Mouse (Mus musculus) limb, embryonic 14.5 days (tissue): ENCODE measurements around the gene Rcsd1. TPM values are rescaled to one million over a fixed set of nuclear protein-coding genes. Genes with fewer than 3 reads are reported as not detected.
A peak's percentile ranks its signal among the peaks of the same experiment; 100 is the strongest.

Source experiments
- ATAC-seq: fragments of 200-750 bp; cut with Nextera tagmentation; 2 replicates; pipeline ENCODE4 v1.8.0; 2017; ENCODE audit warnings: low read depth, moderate number of reproducible peaks, moderate TSS enrichment; ENCODE audit not compliant: low FRiP score
- DNase-seq: peaks from one replicate; pipeline ENCODE4 v3.0.0-alpha.2; 2015; ENCODE audit warnings: low spot score
- H3K27ac ChIP-seq: fragments of 300-500 bp; sonication (generic); replicated peaks from 2 replicates; pipeline ENCODE4 v1.5.1; 2014; ENCODE audit warnings: low read depth, mild to moderate bottlenecking, low read length, moderate library complexity, mixed read lengths
- H3K27me3 ChIP-seq: fragments of 300-500 bp; sonication (generic); 2 replicates; pipeline ENCODE4 v1.6.1; 2014; ENCODE audit warnings: low read length, mixed read lengths; ENCODE audit not compliant: control insufficient read depth, insufficient read depth
- H3K36me3 ChIP-seq: fragments of 300-500 bp; sonication (generic); 2 replicates; pipeline ENCODE4 v1.6.1; 2014; ENCODE audit warnings: mild to moderate bottlenecking, low read length, moderate library complexity, mixed read lengths; ENCODE audit not compliant: control insufficient read depth, insufficient read depth
- H3K4me1 ChIP-seq: fragments of 300-500 bp; sonication (generic); 2 replicates; pipeline ENCODE4 v1.6.1; 2014; ENCODE audit warnings: antibody characterized with exemption, low read length, mixed read lengths; ENCODE audit not compliant: control insufficient read depth, insufficient read depth
- H3K4me2 ChIP-seq: fragments of 300-500 bp; sonication (generic); replicated peaks from 2 replicates; pipeline ENCODE4 v1.6.1; 2014; ENCODE audit warnings: low read depth, mild to moderate bottlenecking, low read length, moderate library complexity; ENCODE audit not compliant: severe bottlenecking
- H3K4me3 ChIP-seq: fragments of 300-500 bp; sonication (generic); replicated peaks from 2 replicates; pipeline ENCODE4 v1.5.1; 2014; ENCODE audit warnings: low read length
- H3K9ac ChIP-seq: fragments of 300-500 bp; sonication (generic); 2 replicates; pipeline ENCODE4 v1.6.1; 2014; ENCODE audit warnings: mild to moderate bottlenecking, low read depth, low read length, moderate library complexity; ENCODE audit not compliant: severe bottlenecking
- H3K9me3 ChIP-seq: fragments of 300-500 bp; sonication (generic); 2 replicates; pipeline ENCODE4 v1.6.1; 2016; ENCODE audit warnings: low read length; ENCODE audit not compliant: control insufficient read depth
- POLR2A ChIP-seq: fragments of 200-500 bp; IDR thresholded peaks from 2 replicates; pipeline ENCODE4 v1.8.0; 2012; ENCODE audit warnings: inconsistent platforms, mild to moderate bottlenecking, moderate library complexity, borderline replicate concordance; ENCODE audit not compliant: insufficient read depth, insufficient read length; ENCODE audit errors: extremely low read depth
- WGBS: fragments of 180-500 bp; shearing (Covaris S2); extraction: QIAGEN DNeasy Blood & Tissue Kit; methylation state at CpG from one replicate; pipeline ENCODE4 v1.1.7; 2014; 5-methylcytosine and 5-hydroxymethylcytosine counted together
- polyA plus RNA-seq, 2 experiments: library from polyadenylated mRNA; depleted of rRNA in 1 of 2; stranded (reverse) in 1 of 2; unstranded in 1 of 2; fragments of >200 nt; fragmentation: Nextera tagmentation in 1 of 2; extraction: Ambion mirVana in 1 of 2; gene quantifications; 2 replicates each; pipeline versions ENCODE4 v1.2.1 to v1.2.3; 2012 to 2014

Rcsd1 gene
- polyA plus RNA-seq, 2 experiments = 9.6 to 16.7 TPM

DNA sequence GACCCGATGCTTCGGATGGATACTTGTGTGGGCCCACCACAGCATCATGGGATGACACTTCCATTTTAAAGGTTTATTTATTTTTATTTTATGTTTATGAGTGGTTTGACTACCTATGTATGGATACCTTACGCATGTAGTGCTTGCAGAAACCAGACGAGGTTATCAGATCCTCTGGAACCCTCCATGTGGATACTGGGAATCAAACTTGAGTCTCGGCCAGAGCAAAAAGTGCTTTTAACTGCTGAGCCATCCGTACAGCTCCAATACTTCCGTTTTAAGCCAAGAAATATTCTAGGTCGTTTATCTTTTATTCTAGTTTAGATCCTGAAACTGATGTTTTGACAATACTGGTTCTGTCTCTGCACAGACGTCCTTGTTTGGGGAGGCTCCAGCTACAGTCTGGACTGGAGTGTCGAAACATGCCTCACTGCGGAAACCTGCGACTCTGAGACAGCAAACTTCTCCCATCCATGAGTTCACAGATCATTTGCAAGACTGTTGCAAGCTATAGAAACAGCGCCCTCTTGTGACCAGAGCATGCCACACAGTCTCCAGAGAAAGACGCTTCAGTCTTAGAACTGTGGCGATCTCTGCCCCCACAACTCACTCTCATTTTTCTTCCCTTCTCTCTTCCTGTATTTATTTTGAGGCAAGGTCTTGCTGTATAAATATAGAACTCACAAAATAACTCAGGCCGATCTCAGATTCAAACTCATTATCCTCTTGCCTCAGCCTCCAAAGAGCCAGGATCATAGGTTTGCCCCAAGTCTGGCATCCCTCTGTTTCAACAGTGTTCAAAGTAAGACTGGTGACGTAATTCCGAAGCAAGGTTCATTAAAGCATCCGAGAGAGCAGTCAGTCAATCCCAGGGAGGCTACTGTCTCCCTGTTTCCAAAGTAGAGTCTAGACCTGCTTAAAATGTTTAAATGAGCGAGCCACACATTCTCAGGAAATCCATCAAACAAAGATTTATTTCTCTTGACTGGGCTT, 26.6 kb upstream of the Rcsd1 start:
- no peaks in the 10 kb centered on the region for H3K9me3 ChIP-seq
- ATAC-seq (peak; percentile 71), DNase-seq (peak; percentile 93)
- no peaks in the 10 kb centered on the region for H3K36me3 ChIP-seq
- no peaks in the 10 kb centered on the region for H3K27me3 ChIP-seq
- H3K4me2 ChIP-seq = 0 out of 2 replicates have a peak overlapping the region, but pooled peaks have one; percentile 23
- H3K27ac ChIP-seq = no peak overlapping the region
- H3K4me1 ChIP-seq = no peaks in the 10 kb centered on the region
- WGBS = 34% methylated on average over 20 of the region's 20 CpGs
- TF ChIP-seq POLR2A = no peak
- H3K4me3 ChIP-seq = no peak overlapping the region
- H3K9ac ChIP-seq = no peak overlapping the region

DNA sequence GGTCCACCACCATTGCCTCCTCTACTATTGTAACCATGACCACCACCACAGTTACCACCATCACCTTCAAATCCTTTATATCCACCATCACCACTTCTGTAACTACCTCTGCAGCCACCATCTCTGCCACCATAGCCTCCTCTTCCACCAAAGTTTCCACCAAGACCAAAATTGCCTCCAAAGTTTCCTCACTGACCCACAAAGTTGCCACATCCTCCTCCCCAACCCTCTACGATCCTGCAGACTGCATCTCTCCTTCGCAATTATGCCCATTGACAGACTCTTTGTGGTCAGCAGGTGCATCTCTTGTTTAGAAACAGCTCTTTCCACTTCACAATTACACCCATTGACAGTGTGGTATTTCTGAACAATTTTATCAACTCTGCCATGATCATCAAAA, 25.3 kb upstream of the Rcsd1 start:
- no peak overlapping the region for H3K27ac ChIP-seq
- H3K36me3 ChIP-seq = no peaks in the 10 kb centered on the region
- no peak for TF ChIP-seq POLR2A
- WGBS = 88% methylated on average over 2 of the region's 2 CpGs
- no peak overlapping the region for H3K4me3 ChIP-seq
- no peaks in the 10 kb centered on the region for H3K4me1 ChIP-seq
- no peak overlapping the region for H3K4me2 ChIP-seq
- DNase-seq (no peak), ATAC-seq (no peak)
- no peaks in the 10 kb centered on the region for H3K9me3 ChIP-seq
- no peaks in the 10 kb centered on the region for H3K27me3 ChIP-seq
- H3K9ac ChIP-seq = no peak overlapping the region

DNA sequence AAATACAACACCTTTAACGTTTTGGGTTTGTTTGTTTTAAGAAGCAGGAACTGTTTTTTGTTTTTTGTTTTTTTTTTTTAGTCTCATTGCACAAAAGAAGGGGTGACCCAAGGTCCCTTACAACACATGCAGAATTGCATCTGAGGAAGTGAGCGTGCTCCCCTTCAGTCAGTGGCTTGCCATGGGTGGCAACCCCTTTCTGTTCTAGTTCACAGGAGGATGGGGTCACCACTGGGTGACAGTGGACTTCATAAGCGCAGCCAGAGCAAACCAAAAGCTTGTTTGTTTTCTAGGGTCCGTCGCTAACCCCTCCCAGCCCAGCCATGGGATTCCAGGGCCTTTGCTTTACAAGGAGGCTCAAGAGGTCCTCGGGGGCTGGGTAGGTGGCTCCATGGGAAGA, 22.0 kb upstream of the Rcsd1 start:
- Histone ChIP-seq H3K4me3 (no peak overlapping the region), H3K9me3 (no peaks in the 10 kb centered on the region), H3K36me3 (no peaks in the 10 kb centered on the region), H3K9ac (no peak overlapping the region), H3K4me2 (no peak overlapping the region), H3K27me3 (no peaks in the 10 kb centered on the region), H3K27ac (no peak overlapping the region), H3K4me1 (no peaks in the 10 kb centered on the region)
- 75% methylated on average over 6 of the region's 6 CpGs for WGBS
- no peak for TF ChIP-seq POLR2A
- ATAC-seq = no peak
- no peak for DNase-seq

DNA sequence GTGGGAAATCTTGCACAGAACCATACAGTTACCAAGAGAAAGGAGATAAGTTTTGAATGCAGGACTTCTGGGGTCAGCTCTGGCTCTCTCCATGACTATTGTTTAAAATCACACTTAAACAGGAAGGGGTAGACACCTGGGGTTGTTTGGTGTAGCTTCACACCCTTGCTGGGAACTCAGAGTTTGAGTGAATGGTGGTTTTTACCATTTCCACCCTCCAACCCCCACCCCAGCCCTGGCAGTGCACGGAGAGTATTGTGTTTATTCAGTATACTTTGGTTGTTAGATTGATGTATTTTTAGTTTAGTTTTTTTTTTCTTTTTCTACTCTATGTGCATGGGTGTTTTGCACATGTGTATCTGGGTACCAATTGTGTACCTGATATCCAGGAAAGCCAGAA, 20.6 kb upstream of the Rcsd1 start:
- TF ChIP-seq POLR2A = no peak
- H3K27ac ChIP-seq = no peak overlapping the region
- ATAC-seq (no peak), DNase-seq (no peak)
- H3K4me3 ChIP-seq = no peak overlapping the region
- no peaks in the 10 kb centered on the region for H3K4me1 ChIP-seq
- no peak overlapping the region for H3K4me2 ChIP-seq
- whole genome bisulfite sequencing = 50% methylated on average over 1 of the region's 1 CpGs
- H3K36me3 ChIP-seq = no peaks in the 10 kb centered on the region
- H3K27me3 ChIP-seq = no peaks in the 10 kb centered on the region
- H3K9me3 ChIP-seq = no peaks in the 10 kb centered on the region
- no peak overlapping the region for H3K9ac ChIP-seq

DNA sequence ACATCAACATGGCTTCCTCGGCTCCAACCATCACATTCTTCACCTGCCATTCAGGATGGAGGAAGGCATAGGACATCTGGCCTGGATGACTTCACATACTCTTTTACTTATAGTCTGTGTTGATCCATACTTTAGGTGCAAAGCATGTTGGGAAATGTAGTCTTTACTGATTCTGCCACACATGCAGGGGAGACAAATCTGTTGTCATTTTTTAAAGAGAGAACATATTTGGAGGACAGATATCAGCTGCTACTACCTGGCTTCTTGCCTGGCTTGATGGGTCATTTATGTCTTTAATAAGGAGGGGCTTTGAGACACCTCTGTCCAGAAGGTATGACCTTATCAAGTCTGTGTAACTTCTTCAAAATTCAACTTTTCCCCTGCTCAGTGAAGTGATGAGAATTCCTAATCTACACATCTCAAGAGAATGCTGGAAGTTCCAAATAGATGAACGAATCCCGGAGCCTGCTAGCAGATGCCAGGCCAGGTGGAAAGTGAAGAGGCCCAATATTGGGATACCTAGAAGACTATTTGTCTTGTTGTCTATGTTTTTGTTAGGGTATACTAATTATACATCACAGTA, 18.6 kb upstream of the Rcsd1 start:
- no peak overlapping the region for H3K4me2 ChIP-seq
- H3K27ac ChIP-seq = no peak overlapping the region
- DNase-seq = no peak
- H3K9me3 ChIP-seq = no peaks in the 10 kb centered on the region
- H3K4me3 ChIP-seq = no peak overlapping the region
- H3K27me3 ChIP-seq = no peaks in the 10 kb centered on the region
- H3K4me1 ChIP-seq = no peaks in the 10 kb centered on the region
- TF ChIP-seq POLR2A = no peak
- H3K36me3 ChIP-seq = no peaks in the 10 kb centered on the region
- no peak for ATAC-seq
- no peak overlapping the region for H3K9ac ChIP-seq
- WGBS = 86% methylated on average over 3 of the region's 3 CpGs
